Mouse (Mus musculus): ENCODE data around the gene Shank3.

The Shank3 gene

GRCm38 (mm10) chr15:89498961-89499688 is at the start of gene Shank3:
TSS of gene Shank3 (plus strand) at chr15:89499623.
- no peak for DNase-seq (ENCODE audit: low spot score)

- peak; percentile 44 for DNase-seq (ENCODE audit: low spot score)
These were observed 46.2 kb upstream of the Shank3 start for GRCm38 (mm10) chr15:89452906-89453864.

GRCm38 (mm10) chr15:89453865-89454478 is 45.5 kb upstream of the Shank3 start, which contains the start of gene Mapk8ip2:
TSS of gene Mapk8ip2 (plus strand) at chr15:89453913.
- DNase-seq (ENCODE audit: low spot score), result no peak

- no peak for DNase-seq (ENCODE audit: low spot score)
These were observed 44.6 kb upstream of the Shank3 start for GRCm38 (mm10) chr15:89454857-89455256.

- DNase-seq (ENCODE audit: low spot score), result no peak
These were observed 43.8 kb upstream of the Shank3 start for GRCm38 (mm10) chr15:89455642-89456041.

GRCm38 (mm10) chr15:89458942-89459341 is 40.5 kb upstream of the Shank3 start:
- no peak for DNase-seq (ENCODE audit: low spot score)

- DNase-seq (ENCODE audit: low spot score), result no peak
These were observed 39.6 kb upstream of the Shank3 start for GRCm38 (mm10) chr15:89459821-89460220.

GRCm38 (mm10) chr15:89460298-89460697 is 39.1 kb upstream of the Shank3 start:
- no peak for DNase-seq (ENCODE audit: low spot score)

- no peak for DNase-seq (ENCODE audit: low spot score)
These were observed 38.1 kb upstream of the Shank3 start for GRCm38 (mm10) chr15:89461321-89461720.

- DNase-seq (ENCODE audit: low spot score), result no peak
These were observed 37.2 kb upstream of the Shank3 start for GRCm38 (mm10) chr15:89462176-89462575.

GRCm38 (mm10) chr15:89463334-89464235 is 35.8 kb upstream of the Shank3 start:
- no peak for DNase-seq (ENCODE audit: low spot score)

- DNase-seq (ENCODE audit: low spot score), result no peak
These were observed 34.4 kb upstream of the Shank3 start for GRCm38 (mm10) chr15:89465052-89465451.

- DNase-seq (ENCODE audit: low spot score), result peak; percentile 60
These were observed 30.8 kb upstream of the Shank3 start for GRCm38 (mm10) chr15:89468577-89468976.

GRCm38 (mm10) chr15:89471476-89471875 is 27.9 kb upstream of the Shank3 start:
- no peak for DNase-seq (ENCODE audit: low spot score)

GRCm38 (mm10) chr15:89473370-89473769 is 26.1 kb upstream of the Shank3 start:
- DNase-seq (ENCODE audit: low spot score), result no peak

- no peak for DNase-seq (ENCODE audit: low spot score)
These were observed 25.5 kb upstream of the Shank3 start for GRCm38 (mm10) chr15:89473921-89474320.

- no peak for DNase-seq (ENCODE audit: low spot score)
These were observed 24.7 kb upstream of the Shank3 start for GRCm38 (mm10) chr15:89474596-89475292.

GRCm38 (mm10) chr15:89475293-89475600 is 24.2 kb upstream of the Shank3 start:
- no peak for DNase-seq (ENCODE audit: low spot score)

GRCm38 (mm10) chr15:89475611-89476474 is 23.6 kb upstream of the Shank3 start:
- peak; percentile 94 for DNase-seq (ENCODE audit: low spot score)

- no peak for DNase-seq (ENCODE audit: low spot score)
These were observed 23.0 kb upstream of the Shank3 start for GRCm38 (mm10) chr15:89476475-89476815.

Data from adipocyte (in vitro differentiated cells).